Mouse (Mus musculus) CD8-positive naive resting alpha-beta T cell, adult 57 days (primary cell): ENCODE measurements around the gene Ripk1. TPM values are rescaled to one million over a fixed set of nuclear protein-coding genes. Genes with fewer than 3 reads are reported as not detected.

Source experiments
- total RNA-seq: library from RNA; stranded (reverse); gene quantifications from one replicate; pipeline ENCODE4 v1.2.4, GENCODE M21; 2023

Ripk1 gene
- total RNA-seq = 74.5 TPM

GRCm38 (mm10) chr13:34002058-34003006 lies at the start of gene Ripk1, which contains the start of gene Serpinb6a:
TSS of gene Ripk1 (plus strand) at chr13:34002363.
TSS of gene Serpinb6a (minus strand) at chr13:34002794.

DNA sequence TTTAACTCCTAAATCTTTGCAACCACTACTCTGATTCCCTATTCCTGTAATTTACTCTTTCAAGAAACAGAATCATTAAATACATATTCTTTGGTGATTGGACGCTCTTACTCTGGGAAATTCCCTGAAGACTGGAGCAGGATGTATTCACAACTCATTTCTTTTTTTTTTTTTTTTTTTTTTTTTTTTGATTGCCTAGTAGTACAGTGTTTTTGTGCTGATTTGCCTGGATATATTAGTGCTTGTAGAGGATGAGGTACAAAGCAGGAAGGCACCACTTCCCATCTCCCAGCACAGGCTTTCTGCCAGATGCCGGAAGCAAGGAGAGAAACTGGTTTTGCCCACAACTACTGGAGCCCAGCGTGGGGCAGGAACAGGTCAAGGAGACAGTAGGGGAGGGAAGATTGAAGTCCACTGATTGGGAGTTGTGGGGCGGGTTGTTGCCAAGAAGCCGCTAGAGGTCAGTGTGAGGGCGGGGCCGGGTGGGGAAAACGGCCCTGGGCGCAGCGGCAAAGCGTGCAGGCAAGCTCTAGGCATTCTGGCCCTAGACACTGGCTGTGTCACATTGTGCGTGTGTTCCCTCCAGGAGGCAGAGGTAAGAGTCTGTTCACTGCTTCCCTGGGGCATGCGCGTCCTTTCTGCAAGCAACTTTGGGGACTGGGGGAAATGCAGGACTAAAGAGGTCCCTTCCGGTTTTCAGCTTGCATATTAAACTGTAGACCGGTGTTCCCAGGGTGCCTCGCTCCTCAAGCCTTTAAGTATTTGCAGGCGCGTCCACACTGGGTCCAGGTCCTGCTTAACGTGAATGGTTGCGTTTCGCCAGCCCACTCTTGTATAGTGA lies 37.7 kb upstream of the Ripk1 start, which contains the start of gene Nqo2:
Gene Nqo2 (plus strand): TSS at position 482 of the 841 bp plus-strand sequence.

GRCm38 (mm10) chr13:34037172-34038055 lies 35.3 kb downstream of the Ripk1 start, which contains the start of gene Bphl:
TSS of gene Bphl (plus strand) at chr13:34037597.

GRCm38 (mm10) chr13:34077492-34078271 lies 75.5 kb downstream of the Ripk1 start, which contains the start of gene Tubb2a:
TSS of gene Tubb2a (minus strand) at chr13:34078007.

Other genes starting within 250 kb of the Ripk1 start
- not detected for gene Serpinb6e, start 159.0 kb upstream of the Ripk1 start, total RNA-seq
- gene Serpinb6c, start 96.7 kb upstream of the Ripk1 start, total RNA-seq = not detected
- 2.8 TPM for gene Nqo2, start 37.7 kb upstream of the Ripk1 start, total RNA-seq
- 12.4 TPM for gene Serpinb6a, start 431 bp downstream of the Ripk1 start, total RNA-seq
- gene Bphl, start 35.2 kb downstream of the Ripk1 start, total RNA-seq = 10.9 TPM
- gene Tubb2a, start 75.6 kb downstream of the Ripk1 start, total RNA-seq = 42.0 TPM
- 3.4 TPM for gene Tubb2b, start 128.1 kb downstream of the Ripk1 start, total RNA-seq
- 28.2 TPM for gene Psmg4, start 160.6 kb downstream of the Ripk1 start, total RNA-seq